Mouse (Mus musculus) hindbrain, embryonic 12.5 days (tissue): ENCODE measurements at regions not wholly inside any gene's neighbourhood (a gene's known extent, or its start where the extent isn't known, plus 50 kb on each side); places are given as distances from the start of the nearest gene placed in this dataset.

Experiments
- ATAC-seq: fragments of 200-750 bp; cut with Nextera tagmentation; 2 replicates; pipeline ENCODE4 v1.8.0; 2017; ENCODE audit warnings: moderate TSS enrichment; ENCODE audit not compliant: low FRiP score
- H3K27ac ChIP-seq: fragments of 300-500 bp; sonication (generic); 2 replicates; pipeline ENCODE4 v1.5.1; 2016; ENCODE audit warnings: mild to moderate bottlenecking
- H3K27me3 ChIP-seq: fragments of 300-500 bp; sonication (generic); 2 replicates; pipeline ENCODE4 v1.6.1; 2016; ENCODE audit warnings: mild to moderate bottlenecking
- H3K36me3 ChIP-seq: fragments of 300-500 bp; sonication (generic); 2 replicates; pipeline ENCODE4 v1.6.1; 2016; ENCODE audit warnings: mild to moderate bottlenecking
- H3K4me1 ChIP-seq: fragments of 300-500 bp; sonication (generic); 2 replicates; pipeline ENCODE4 v1.6.1; 2016
- H3K4me2 ChIP-seq: fragments of 300-500 bp; sonication (generic); replicated peaks from 2 replicates; pipeline ENCODE4 v1.6.1; 2016; ENCODE audit warnings: mild to moderate bottlenecking
- H3K4me3 ChIP-seq: fragments of 300-500 bp; sonication (generic); 2 replicates; pipeline ENCODE4 v1.5.1; 2016; ENCODE audit warnings: mild to moderate bottlenecking
- H3K9ac ChIP-seq: fragments of 300-500 bp; sonication (generic); 2 replicates; pipeline ENCODE4 v1.6.1; 2016; ENCODE audit warnings: mild to moderate bottlenecking, moderate library complexity
- H3K9me3 ChIP-seq: fragments of 300-500 bp; sonication (generic); replicated peaks from 2 replicates; pipeline ENCODE4 v1.6.1; 2016; ENCODE audit warnings: mild to moderate bottlenecking
- WGBS: fragments of 180-500 bp; shearing (Covaris S2); methylation state at CpG from one replicate; pipeline ENCODE4 v1.1.7; 2016; 5-methylcytosine and 5-hydroxymethylcytosine counted together

DNA sequence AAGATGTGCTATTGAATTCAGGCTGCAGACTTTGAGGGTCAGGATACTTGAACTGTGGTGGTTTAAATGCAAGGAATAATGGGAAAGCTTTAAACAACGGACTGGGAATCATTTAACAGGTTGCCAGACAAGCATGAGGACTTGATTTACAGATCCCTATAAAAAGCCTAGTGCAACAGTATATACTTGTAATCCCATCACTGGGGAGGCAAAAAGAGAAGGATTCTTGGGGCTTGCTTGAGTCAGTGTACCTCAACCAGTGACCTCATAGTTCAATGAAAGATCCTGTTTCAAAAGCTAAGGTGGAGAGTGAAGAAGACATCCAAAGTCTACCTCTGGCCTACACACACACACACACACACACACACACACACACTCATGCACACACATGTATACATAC, 99.8 kb downstream of the Lrrn1 start:
- H3K27ac ChIP-seq, result no peak overlapping the region
- WGBS, result 66% methylated on average over 1 of the region's 1 CpGs
- H3K4me1 ChIP-seq, result no peaks in the 10 kb centered on the region
- H3K9me3 ChIP-seq, result no peaks in the 10 kb centered on the region
- no peaks in the 10 kb centered on the region for H3K27me3 ChIP-seq
- no peak overlapping the region for H3K9ac ChIP-seq
- H3K36me3 ChIP-seq, result no peaks in the 10 kb centered on the region
- H3K4me2 ChIP-seq, result no peak overlapping the region
- H3K4me3 ChIP-seq, result no peak overlapping the region
- ATAC-seq, result no peak

DNA sequence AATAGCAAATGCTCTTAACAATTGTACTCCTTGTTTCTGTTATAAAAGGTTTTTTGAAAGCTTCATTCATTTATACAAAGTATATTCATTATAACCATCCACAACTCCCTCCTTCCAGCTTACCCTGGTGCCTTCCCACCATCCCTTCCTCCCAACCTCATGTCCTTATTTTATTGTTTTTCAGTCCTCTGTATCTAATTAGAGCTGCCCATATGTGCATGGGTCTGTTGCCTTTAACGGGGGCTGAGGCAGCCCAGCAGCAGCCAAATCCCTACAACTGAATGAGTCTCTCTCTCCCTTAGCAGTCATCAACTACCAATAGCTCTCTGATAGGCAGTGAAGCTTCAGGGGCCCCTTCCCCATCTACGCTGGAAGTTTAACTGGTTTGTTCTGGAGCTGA, 116.2 kb downstream of the Lrrn1 start:
- Histone ChIP-seq H3K27me3 (no peaks in the 10 kb centered on the region), H3K4me3 (no peak overlapping the region), H3K9ac (no peak overlapping the region), H3K36me3 (no peaks in the 10 kb centered on the region), H3K27ac (no peak overlapping the region), H3K4me1 (no peaks in the 10 kb centered on the region), H3K4me2 (no peak overlapping the region), H3K9me3 (no peaks in the 10 kb centered on the region)
- no peak for ATAC-seq
- 80% methylated on average over 2 of the region's 2 CpGs for WGBS

DNA sequence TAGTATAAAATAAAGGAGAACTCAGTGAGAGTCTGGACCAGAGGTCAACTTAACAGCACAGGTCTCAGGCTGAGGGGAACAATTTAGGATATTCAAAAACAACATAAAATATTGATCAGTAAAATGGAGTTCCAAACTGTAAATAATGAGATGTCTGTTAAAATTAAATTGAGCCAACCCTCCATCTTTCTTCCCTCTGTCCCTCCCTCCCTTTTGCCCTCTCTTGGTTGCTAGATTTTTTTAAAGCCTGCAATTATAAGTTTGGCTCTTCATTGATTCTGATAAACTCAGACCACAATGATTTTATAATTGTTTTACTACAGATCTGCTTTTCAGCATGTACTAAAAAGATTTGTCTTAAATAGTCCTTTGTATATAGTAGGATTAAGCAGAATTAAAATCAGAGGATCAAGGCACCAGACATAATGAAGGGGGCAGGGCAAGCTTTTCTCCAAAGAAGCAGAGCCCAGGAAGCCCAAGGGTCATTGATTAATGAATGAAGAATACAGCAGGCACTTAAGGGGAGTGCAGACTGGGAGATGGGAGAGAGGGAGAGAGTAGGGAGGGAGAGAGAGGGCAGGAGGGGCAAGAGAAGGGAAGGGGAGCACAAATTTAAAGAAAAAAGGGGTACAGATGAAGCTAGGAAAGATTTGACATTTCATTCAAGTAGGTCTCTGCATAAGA, 124.4 kb downstream of the Lrrn1 start:
- Histone ChIP-seq H3K4me3 (no peak overlapping the region), H3K4me1 (no peaks in the 10 kb centered on the region)
- no peak for ATAC-seq

GRCm38 (mm10) chr6:107657805-107658204, 128.2 kb downstream of the Lrrn1 start:
- H3K27ac ChIP-seq, result no peak overlapping the region
- no peak overlapping the region for H3K9ac ChIP-seq
- WGBS, result 91% methylated on average over 2 of the region's 2 CpGs
- no peaks in the 10 kb centered on the region for H3K36me3 ChIP-seq
- no peaks in the 10 kb centered on the region for H3K27me3 ChIP-seq
- H3K9me3 ChIP-seq, result no peaks in the 10 kb centered on the region
- H3K4me3 ChIP-seq, result no peak overlapping the region
- H3K4me1 ChIP-seq, result no peaks in the 10 kb centered on the region
- ATAC-seq, result no peak
- H3K4me2 ChIP-seq, result no peak overlapping the region

More for the DNA sequence above, 124.4 kb downstream of the Lrrn1 start:
- Histone ChIP-seq H3K36me3 (no peaks in the 10 kb centered on the region), H3K27me3 (no peaks in the 10 kb centered on the region), H3K9ac (no peak overlapping the region), H3K27ac (peak overlapping the region; percentile 30; the same call in 1 of the 2 replicates), H3K9me3 (no peaks in the 10 kb centered on the region), H3K4me2 (no peak overlapping the region)

GRCm38 (mm10) chr6:107661009-107661764, 131.6 kb downstream of the Lrrn1 start:
- H3K4me1 ChIP-seq, result no peaks in the 10 kb centered on the region
- no peak overlapping the region for H3K4me3 ChIP-seq
- no peaks in the 10 kb centered on the region for H3K9me3 ChIP-seq
- H3K9ac ChIP-seq, result no peak overlapping the region
- 66% methylated on average over 5 of the region's 5 CpGs for WGBS
- no peak overlapping the region for H3K4me2 ChIP-seq
- no peak overlapping the region for H3K27ac ChIP-seq
- ATAC-seq, result no peak
- no peaks in the 10 kb centered on the region for H3K36me3 ChIP-seq
- no peaks in the 10 kb centered on the region for H3K27me3 ChIP-seq

- Histone ChIP-seq H3K27me3 (no peaks in the 10 kb centered on the region), H3K4me3 (no peak overlapping the region), H3K36me3 (no peaks in the 10 kb centered on the region), H3K4me2 (no peak overlapping the region), H3K9ac (no peak overlapping the region), H3K9me3 (no peaks in the 10 kb centered on the region), H3K4me1 (no peaks in the 10 kb centered on the region), H3K27ac (no peak overlapping the region)
- WGBS, result 88% methylated on average over 4 of the region's 4 CpGs
- no peak for ATAC-seq
Measured at GRCm38 (mm10) chr6:107699298-107699697, 169.7 kb downstream of the Lrrn1 start.

DNA sequence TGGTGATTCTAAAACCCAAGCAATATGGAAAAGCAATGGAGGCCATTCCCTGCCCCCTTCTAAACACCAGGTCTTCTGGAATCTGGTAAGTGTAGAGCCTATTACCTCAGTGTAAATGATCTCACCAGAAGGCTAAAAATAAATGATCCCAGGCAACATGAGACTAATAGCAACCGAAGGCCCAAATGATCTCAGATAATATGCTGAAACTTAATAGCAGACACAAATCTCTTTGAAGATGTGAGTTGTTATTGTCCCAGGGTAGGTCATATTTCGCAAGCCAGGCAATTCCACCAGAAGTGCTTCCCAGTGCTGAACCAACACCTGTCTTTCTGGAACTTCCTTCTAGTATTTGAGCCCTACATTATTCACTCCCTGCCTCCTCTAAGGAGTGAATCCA, 178.6 kb downstream of the Lrrn1 start:
- H3K36me3 ChIP-seq, result no peaks in the 10 kb centered on the region
- no peak overlapping the region for H3K4me2 ChIP-seq
- peaks cover 13% of the 10 kb centered on the region for H3K4me1 ChIP-seq
- H3K27ac ChIP-seq, result no peak overlapping the region
- no peak for ATAC-seq
- H3K27me3 ChIP-seq, result no peaks in the 10 kb centered on the region
- H3K9me3 ChIP-seq, result no peaks in the 10 kb centered on the region
- WGBS, result 85% methylated on average over 2 of the region's 2 CpGs
- H3K4me3 ChIP-seq, result no peak overlapping the region
- no peak overlapping the region for H3K9ac ChIP-seq

- Histone ChIP-seq H3K27me3 (no peaks in the 10 kb centered on the region), H3K36me3 (no peaks in the 10 kb centered on the region)
Measured at GRCm38 (mm10) chr6:107708608-107709007, 179.0 kb downstream of the Lrrn1 start.

GRCm38 (mm10) chr6:107710360-107710759, 180.8 kb downstream of the Lrrn1 start:
- WGBS, result 82% methylated on average over 5 of the region's 5 CpGs
- Histone ChIP-seq H3K4me2 (no peak overlapping the region), H3K36me3 (no peaks in the 10 kb centered on the region), H3K4me3 (no peak overlapping the region), H3K4me1 (peaks cover 16% of the 10 kb centered on the region), H3K27me3 (no peaks in the 10 kb centered on the region), H3K9ac (no peak overlapping the region), H3K9me3 (no peaks in the 10 kb centered on the region), H3K27ac (no peak overlapping the region)
- no peak for ATAC-seq

More at GRCm38 (mm10) chr6:107708608-107709007, 179.0 kb downstream of the Lrrn1 start:
- Histone ChIP-seq H3K9ac (no peak overlapping the region), H3K27ac (no peak overlapping the region), H3K4me2 (no peak overlapping the region), H3K9me3 (no peaks in the 10 kb centered on the region), H3K4me3 (no peak overlapping the region), H3K4me1 (peaks cover 16% of the 10 kb centered on the region)
- 94% methylated on average over 1 of the region's 1 CpGs for WGBS
- no peak for ATAC-seq

GRCm38 (mm10) chr6:107711181-107712087, 181.9 kb downstream of the Lrrn1 start:
- Histone ChIP-seq H3K9me3 (no peaks in the 10 kb centered on the region), H3K4me2 (peak overlapping the region; percentile 9; the same call in 1 of the 2 replicates), H3K27ac (no peak overlapping the region), H3K9ac (no peak overlapping the region), H3K4me3 (no peak overlapping the region), H3K27me3 (no peaks in the 10 kb centered on the region), H3K4me1 (peaks cover 16% of the 10 kb centered on the region), H3K36me3 (no peaks in the 10 kb centered on the region)
- peak; percentile 43; the same call in 1 of the 2 replicates for ATAC-seq
- WGBS, result 39% methylated on average over 22 of the region's 22 CpGs

- H3K27ac ChIP-seq, result no peak overlapping the region
Measured at GRCm38 (mm10) chr6:107713051-107713450, 183.5 kb downstream of the Lrrn1 start.

GRCm38 (mm10) chr6:107717194-107717593, 187.6 kb downstream of the Lrrn1 start:
- H3K27ac ChIP-seq, result no peak overlapping the region
- H3K9me3 ChIP-seq, result no peaks in the 10 kb centered on the region
- no peak overlapping the region for H3K4me2 ChIP-seq
- no peaks in the 10 kb centered on the region for H3K27me3 ChIP-seq
- 96% methylated on average over 2 of the region's 2 CpGs for WGBS
- no peaks in the 10 kb centered on the region for H3K36me3 ChIP-seq
- peaks cover 8% of the 10 kb centered on the region for H3K4me1 ChIP-seq
- ATAC-seq, result no peak
- no peak overlapping the region for H3K9ac ChIP-seq
- H3K4me3 ChIP-seq, result no peak overlapping the region

More at GRCm38 (mm10) chr6:107713051-107713450, 183.5 kb downstream of the Lrrn1 start:
- Histone ChIP-seq H3K27me3 (no peaks in the 10 kb centered on the region), H3K9ac (no peak overlapping the region), H3K4me2 (no peak overlapping the region), H3K4me1 (peaks cover 16% of the 10 kb centered on the region), H3K36me3 (no peaks in the 10 kb centered on the region), H3K9me3 (no peaks in the 10 kb centered on the region), H3K4me3 (no peak overlapping the region)
- ATAC-seq, result peak; percentile 51; the same call in 1 of the 2 replicates
- 26% methylated on average over 4 of the region's 6 CpGs for WGBS
